15 mouse cellular contexts compared by ENCODE assay signal in genomic region chr9:52965631-52966030, GRCm38 (mm10).
DNase-seq lines count a peak whose midpoint lies in the region; ATAC-seq and TF ChIP-seq lines count a peak whose summit lies in the region.
"Had no signal": no experiment of that assay in that cellular context is flagged by ENCODE, and none has a peak within 500 bp of the region (broad histone marks: within the 10 kb centered on the region; RNA-seq: fewer than 3 reads in every experiment).

No protein-coding gene starts in this region.

- H3K27ac ChIP-seq in gastrocnemius, adult 2 months, result peak overlapping the region; percentile 87
- H3K27ac ChIP-seq: embryonic facial prominence, embryonic 12.5 days; hindbrain, embryonic 13.5 days; liver, embryonic 12.5 days; macrophage had no signal

- ATAC-seq in activated CD4-positive, CD25-positive, alpha-beta regulatory T cell, adult 4 months, result no peak
- ATAC-seq: forebrain, embryonic 16.5 days; liver, embryonic 12.5 days had no signal

- no peak overlapping the region for H3K4me3 ChIP-seq in gastrocnemius, adult 2 months
- H3K4me3 ChIP-seq: embryonic facial prominence, embryonic 12.5 days; hindbrain, embryonic 13.5 days; liver, embryonic 12.5 days had no signal

- TF ChIP-seq CTCF in gastrocnemius, adult 2 months (IDR thresholded peaks at IDR 0.05), result no peak

- peak; percentile 84 for DNase-seq in gastrocnemius, adult 18-20 months (ENCODE audit: low spot score)
- no peak for DNase-seq in gastrocnemius, postnatal 4 days (ENCODE audit: low spot score in 2 of 2)
- peak; percentile 11 to 17 for DNase-seq in adrenal gland, postnatal 36 days
- DNase-seq in gastrocnemius, adult 2 months, result peak; percentile 83
- DNase-seq in heart, postnatal 25 days (ENCODE audit: low spot score), result peak; percentile 25
- DNase-seq in thymus, postnatal 10 days (ENCODE audit: low spot score in 2 of 2), result no peak
- DNase-seq in lung, postnatal 14 days, result no peak
- DNase-seq: kidney, adult 8-10 months; thymus, postnatal 25 days had no signal

- intact Hi-C loops in gastrocnemius, adult 2 months (cut with DNase I), result loop anchor here (5.0 kb wide), 1 partner anchor 102 kb away; no protein-coding TSS in a partner anchor
- intact Hi-C loops in heart, postnatal 25 days (cut with DNase I), result loop anchor here (5.0 kb wide), 2 partner anchors 102 to 128 kb away; no protein-coding TSS in a partner anchor

Comparison
In these comparisons a context has a peak if more than half of its experiments do, and no peak if none do; other contexts are left out.
1. DNase-seq: peak in gastrocnemius, adult 18-20 months (single experiment), adrenal gland, postnatal 36 days (2 of 2), gastrocnemius, adult 2 months (single experiment) and heart, postnatal 25 days (single experiment); none in gastrocnemius, postnatal 4 days (0 of 2), thymus, postnatal 10 days (0 of 2) and lung, postnatal 14 days (single experiment).